Mouse (Mus musculus): ENCODE data around the gene Mrpl9.

DNA sequence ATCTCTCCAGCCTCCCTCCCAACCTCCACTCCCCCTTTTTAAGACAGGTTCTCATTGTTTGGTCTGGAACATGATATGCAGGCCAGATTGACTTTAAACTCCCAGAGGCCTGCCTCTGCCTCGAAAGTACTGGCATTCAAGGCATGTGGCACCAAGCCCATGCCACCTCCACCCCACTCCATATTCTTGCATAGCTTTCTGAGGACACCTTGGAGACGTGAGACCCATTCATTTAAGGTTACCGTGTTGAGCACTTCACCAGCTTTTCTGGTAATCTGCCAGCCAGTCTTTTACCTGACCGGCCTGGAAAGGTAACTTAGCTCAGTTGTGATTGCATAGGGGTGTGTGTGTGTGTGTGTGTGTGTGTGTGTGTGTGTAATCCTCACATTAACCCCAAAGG is 37.6 kb upstream of the Mrpl9 start:
- TF ChIP-seq HCFC1 (IDR thresholded peaks at IDR 0.05; ENCODE audit: borderline replicate concordance, insufficient read depth, low read length) (no peak), ZC3H11A (IDR thresholded peaks at IDR 0.05; ENCODE audit: borderline replicate concordance, low read depth, low read length) (no peak), CHD2 (IDR thresholded peaks at IDR 0.05; ENCODE audit: low read depth, low read length) (no peak), MAFK (IDR thresholded peaks at IDR 0.05; ENCODE audit: insufficient read depth, low read depth, low read length) (no peak), ZNF384 (IDR thresholded peaks at IDR 0.05; ENCODE audit: low read depth, low read length) (no peak)
